Mouse (Mus musculus) layer of hippocampus, postnatal 25 days (tissue): ENCODE results near the gene Mmp15. TPM values are rescaled to one million over a fixed set of nuclear protein-coding genes. Genes with fewer than 3 reads are reported as not detected.

Experiments
- DNase-seq, 2 experiments: peaks; one replicate each; pipeline ENCODE4 v3.0.0; 2022; ENCODE audit warnings: mixed read lengths in 2 of 2, low spot score in 1 of 2; ENCODE audit errors: extremely low spot score in 1 of 2
- total RNA-seq, 2 experiments: library from RNA; stranded (reverse); gene quantifications; 2 replicates each; pipeline ENCODE4 v1.2.3; 2021

The Mmp15 gene
- total RNA-seq, result 10 to 100 TPM; 22.4 to 26.0 TPM

DNA sequence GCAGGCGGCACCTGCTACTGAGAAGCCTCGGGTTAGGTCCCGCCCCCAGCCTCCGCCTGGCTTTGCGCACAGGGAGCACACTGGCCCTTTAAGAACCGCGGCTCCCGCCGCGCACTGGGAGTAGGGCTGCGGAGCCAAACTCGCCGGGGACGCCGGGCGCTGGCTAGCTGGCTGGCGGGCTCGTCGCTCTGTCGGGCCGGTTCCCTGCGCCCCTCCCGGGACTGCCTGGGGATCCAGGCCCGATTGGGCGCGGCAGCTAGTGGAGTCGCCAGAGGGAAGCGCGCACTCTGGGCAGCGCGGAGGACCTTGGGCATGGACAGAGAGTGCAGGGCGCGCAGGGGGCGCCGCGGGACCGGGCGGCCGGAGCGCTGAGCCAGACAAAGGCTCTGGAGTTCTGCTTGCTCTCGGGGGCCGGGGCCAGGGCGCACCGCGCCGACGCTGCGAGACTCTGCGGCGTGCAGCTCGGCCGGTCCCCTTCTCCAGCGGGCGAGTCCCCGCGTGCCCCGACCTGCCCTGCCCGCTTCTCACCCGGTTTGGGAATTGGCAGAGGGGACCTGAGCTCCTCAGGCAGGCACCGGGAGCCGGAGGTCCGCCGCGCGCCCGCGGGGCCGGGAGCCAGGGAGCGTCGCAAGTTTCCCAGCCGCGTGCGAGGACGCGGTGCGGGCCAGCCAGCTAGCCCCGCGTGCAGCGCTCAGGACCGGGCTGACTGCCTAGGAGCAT lies at the start of gene Mmp15:
Gene Mmp15, plus strand, starts transcription at position 118 of the 720 bp plus-strand sequence.
- peak; percentile 56 to 58 for DNase-seq

DNA sequence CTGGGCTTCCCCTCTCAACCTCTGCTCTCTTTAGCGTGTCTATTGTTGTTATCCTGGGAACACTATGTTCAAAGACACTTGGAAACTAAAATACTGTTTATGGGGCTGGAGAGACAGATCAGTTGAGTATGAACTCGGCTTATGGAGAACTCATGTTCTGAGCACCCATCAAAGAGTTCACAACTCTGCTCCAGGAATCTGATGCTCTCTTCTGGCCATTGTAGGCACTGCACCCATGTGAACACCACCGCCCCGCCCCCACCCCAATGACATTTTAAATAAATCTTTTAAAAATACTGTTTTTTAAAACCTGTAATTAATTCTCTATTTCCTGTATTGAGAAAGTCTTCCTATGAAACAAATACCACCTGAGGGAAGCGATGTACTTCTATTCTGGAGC lies 49.7 kb upstream of the Mmp15 start:
- DNase-seq, result peak in 1 of 2 experiments; percentile 51

DNA sequence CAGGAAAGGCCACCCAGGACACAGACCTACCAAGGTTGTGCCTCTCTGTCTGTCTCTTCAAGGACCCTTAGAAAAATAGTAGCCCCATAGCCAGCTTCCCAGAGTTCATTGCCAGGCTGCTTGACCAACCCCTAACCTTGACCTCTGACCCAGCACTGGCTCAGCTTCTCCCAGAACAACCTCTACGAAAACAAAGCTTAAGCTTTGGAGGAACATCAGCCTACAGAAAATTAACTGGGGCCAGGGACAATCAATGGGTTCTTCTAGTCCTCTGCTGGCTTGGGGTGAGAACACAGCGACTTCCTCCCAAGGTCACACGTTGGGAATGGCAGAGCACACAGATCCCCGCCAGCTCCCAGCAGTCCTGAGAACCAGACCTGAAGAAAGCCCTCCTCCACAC lies 46.5 kb upstream of the Mmp15 start:
- no peak for DNase-seq

DNA sequence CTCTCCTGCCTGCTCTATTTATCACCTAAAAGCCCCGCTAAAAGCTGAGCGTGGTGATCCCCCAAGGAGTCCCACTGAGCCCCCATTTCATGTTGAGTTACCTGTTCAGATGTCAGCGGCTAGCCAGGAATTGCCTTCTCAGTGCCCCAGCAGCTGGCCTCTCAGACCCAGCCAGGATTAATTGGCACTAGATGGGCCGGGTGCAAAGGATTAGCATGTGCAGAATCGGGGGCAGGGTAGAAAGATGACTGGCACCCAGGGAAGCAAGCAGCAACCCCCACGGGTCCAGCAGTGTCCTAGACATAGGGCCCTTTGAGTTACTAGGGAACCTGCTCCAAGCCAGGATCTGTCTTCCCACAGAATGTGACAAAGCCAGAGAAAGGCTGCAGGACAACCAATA lies 45.6 kb upstream of the Mmp15 start, which contains the start of gene Cngb1:
Gene Cngb1, minus strand, starts transcription at position 155 of the 400 bp plus-strand sequence.
- DNase-seq, result no peak

DNA sequence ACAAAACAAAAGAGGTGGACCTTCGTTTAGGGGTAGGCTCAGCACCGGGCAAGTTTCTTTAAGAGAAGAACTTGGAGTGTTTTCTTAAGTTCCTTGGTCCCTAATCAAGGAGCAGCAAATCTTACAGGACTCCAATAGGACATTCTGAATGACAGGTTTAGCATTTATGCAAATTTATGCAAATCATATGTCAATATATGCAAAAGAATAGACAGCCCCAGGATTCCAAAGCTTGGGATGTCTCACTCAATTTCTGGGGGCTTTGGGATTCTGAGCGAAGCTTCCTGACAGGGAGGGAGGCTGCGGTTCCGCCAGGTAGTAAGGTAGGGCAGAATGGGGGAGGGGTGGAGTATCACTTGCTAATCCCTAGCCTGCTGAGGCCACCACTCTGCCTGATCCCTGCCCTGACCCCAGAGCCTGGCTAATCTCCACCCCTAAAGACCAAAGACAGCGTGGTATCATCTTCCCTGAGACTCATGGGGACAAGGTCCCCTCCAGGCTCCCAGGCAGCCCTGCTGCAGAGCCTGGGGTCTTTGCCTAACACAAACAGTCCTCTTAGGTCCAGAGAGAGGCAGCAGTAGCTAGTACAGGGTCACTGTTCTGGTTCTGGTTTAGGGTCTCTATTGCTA lies 41.6 kb upstream of the Mmp15 start, which contains the start of gene Tepp:
Gene Tepp, plus strand, starts transcription at position 225 of the 629 bp plus-strand sequence.
- no peak for DNase-seq

DNA sequence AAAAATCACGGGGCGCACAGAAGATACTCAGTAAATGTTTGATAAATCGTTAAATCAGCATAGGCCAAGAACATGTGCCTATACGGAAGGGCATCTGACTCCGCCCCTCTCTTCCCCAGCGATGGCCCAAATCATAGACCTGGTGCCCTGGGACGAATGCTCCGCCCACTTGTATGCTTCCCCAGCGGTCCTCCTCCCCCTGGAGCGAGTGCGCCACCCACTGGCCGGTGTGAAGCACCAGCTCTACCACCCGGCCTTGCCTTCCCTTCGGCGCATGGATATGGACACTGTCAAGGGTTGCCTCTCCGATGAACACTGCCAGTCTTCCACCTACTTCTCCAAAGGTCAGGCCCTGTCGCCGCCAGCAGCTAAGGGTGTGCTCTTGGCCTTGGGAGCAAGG lies 39.2 kb upstream of the Mmp15 start:
- DNase-seq, result no peak

DNA sequence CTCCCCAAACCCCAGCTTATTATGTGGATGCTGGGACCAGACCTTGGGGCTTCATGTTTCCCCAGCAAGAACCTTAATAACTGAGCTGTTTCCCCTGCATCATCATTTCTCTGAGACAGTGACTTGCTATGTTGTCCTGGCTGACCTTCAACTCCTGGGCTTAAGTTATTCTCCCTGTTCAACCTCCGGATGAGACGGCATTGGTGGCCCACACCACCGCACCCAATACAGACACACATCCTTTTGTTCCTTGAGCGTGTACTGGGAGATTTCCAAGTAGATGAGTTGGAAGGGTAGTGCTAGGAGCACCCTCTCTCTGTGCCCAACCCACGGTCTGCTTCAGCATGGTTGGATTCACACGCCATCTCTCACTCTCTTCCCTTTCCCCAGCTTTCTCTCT lies 38.2 kb upstream of the Mmp15 start:
- no peak for DNase-seq

DNA sequence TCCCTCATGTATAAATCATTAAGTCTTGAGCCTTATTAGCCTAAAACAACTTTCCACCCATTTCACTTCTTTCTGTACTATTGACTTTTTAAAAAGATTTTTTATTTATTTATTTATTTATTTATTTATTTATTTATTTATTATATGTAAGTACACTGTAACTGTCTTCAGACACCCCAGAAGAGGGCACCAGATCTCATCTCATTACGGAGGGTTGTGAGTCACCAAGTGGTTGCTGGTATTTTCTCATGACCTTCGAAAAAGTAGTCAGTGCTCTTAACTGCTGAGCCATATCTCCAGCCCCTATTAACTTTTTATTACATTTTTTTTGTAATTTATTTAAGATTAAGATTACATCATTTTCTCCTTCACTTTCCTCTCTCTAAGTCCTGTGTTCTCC lies 37.4 kb upstream of the Mmp15 start:
- DNase-seq, result no peak

DNA sequence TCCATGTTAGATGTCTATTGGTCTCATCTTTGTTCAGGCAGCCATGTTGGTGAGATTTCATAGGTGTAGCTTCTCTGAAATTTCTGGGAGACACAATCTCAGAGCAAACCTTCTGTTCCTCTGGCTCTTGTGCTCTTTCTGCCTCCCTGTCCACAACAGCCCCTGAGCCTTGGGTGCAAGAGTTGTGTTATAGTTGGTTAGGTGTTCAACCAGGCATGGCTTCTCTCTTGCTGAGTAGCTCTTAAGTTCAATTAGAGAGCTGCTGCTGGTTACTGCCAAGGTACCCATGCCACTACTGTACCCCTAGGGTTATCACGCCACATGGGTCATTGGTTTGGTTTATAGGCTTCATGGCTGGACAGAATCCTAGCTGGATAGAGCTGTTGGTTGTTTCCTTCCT lies 36.7 kb upstream of the Mmp15 start:
- DNase-seq, result no peak

DNA sequence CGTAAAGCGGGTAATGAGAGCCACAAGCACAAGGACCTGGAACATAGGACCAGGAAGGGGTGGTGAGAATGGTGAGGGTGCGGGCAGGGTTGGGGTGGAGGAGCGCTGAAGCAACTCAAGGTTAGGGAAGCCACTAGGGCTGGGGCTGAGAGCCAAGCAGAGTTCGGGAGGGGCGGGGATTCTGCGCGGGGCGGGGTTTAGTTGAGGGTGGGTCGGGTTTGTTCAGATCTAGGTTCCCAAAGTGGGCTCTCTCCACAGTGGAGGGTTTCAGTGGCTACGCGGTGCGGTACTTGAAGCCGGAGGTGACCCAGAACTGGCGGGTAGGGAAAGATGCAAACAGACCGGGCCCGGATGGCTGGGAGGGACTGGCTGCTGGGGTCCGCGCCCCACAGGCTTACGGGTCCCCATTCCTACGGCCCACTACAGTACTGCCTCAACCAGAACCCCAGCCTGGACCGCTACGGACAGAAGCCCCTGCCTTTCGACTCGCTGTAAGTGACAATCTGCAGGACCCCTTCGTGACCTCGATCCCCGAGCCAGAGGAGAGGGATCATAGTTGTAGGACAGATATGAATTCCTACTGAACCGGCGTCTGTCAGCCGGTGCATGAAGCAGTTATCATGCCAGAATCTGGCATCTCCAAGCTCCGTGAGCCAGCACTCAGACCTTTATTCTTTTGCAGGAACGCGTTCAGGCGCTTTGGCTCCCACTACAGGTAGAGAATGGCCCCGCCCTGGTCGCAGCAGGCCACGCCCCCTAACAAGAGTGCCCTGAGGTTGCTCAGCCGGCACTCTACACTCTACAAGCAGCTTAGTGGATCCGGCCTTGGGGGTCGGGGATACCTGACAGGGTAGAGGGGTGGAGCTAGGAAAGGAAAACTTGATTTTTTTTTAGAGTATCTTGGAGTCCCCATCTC lies 31.6 kb upstream of the Mmp15 start:
- DNase-seq, result no peak

DNA sequence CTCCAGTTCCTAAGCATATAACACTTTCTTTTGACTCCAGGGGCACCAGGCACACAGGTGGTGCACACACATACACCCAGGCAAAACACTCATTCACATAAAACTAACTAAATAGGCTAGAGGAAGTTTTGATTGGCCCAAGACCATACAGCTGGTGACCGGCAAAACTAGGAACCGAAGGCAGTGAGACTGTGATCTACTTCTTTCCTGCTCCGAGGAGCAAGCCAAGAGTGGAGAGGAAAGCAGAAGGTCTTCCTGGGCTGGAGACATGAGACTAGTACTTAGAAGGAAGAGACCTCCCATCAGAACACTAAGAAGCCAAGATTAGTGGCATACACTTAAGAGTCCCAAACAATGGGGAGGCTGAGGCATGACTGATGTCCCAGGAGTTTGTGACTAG lies 28.9 kb upstream of the Mmp15 start:
- no peak for DNase-seq

DNA sequence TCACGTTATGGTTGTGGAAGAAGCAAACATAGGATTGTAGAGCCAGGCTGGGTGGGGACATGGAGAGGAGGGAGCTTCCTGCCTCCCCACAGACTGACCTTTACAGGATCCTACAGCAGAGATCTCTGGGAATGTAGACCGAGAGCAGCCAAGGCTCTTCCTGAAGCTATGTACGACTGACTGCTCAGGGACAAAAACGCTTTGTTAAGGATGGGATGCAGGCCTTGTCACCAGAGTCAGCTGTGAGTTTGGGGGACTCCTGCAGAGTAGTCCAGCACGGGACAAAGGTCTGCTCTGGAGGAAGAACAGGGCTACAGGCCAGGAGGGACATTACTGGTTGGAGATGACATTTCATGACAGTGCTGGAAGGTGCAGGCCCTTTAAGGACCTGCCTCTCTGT lies 27.4 kb upstream of the Mmp15 start:
- DNase-seq, result no peak

DNA sequence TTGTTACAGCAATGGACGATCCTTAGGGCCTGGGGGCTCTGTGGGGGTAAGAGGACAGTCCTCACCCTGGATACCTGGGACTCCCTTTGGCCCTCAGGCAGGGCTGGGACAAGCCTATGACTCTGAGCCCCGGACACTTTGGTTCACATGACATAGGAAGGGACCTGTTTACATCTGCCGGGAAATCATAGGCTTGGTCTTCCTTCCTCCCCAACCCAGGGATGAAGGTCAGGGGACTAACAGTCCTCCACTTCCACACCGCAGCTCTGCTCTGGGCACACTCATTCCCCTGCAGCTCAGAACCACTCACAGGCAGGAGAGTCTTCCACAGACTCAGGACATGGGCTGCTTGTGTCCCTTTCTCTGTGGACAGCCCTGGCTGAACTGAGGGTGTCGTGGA lies 25.2 kb upstream of the Mmp15 start:
- no peak for DNase-seq

DNA sequence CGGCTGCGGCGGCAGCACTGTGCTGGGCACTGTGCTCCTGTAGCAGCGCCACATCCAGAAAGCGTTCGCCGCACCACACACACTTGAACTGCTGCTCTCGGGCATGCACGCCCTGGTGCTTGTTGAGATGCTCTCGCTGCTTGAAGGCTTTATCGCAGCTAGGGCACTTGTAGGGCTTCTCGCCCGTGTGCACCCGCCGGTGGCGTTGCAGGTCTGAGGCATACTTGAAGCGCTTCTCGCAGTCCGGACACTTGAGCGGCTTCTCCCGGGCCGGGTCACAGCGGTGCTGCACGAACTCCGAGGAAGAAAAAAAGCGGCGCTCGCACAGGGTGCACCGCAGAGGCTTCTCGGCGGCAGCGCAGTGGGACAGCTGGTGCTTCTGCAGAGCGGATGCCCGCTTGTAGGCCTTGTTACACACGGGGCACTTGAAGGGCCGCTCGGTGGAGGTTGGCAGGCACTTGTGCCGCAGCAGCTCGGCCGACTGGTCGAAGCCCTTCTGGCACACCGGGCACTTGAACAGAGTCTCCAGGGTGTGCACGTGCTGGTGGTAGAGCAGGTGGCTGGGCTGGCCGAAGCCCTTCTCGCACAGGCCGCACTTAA lies 24.1 kb upstream of the Mmp15 start:
- DNase-seq, result no peak

DNA sequence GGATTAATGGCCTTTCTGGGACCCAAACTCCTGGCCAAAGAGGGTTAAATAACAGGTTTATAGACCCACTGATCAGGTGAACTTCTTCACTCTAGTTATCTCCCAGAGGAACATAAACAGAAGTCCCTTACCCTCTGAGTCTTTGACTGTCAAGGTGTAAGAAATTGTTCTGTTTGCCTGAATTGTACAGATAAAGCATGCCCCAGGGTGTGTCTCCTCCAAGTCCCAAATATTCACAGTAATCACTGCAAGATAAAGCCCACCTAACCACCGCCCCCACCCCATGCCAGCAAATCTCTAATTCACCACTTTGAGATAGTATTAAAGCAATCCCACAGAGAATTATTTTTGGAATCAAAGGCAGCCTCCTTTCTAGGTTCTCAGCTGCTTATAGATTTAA lies 21.7 kb upstream of the Mmp15 start:
- DNase-seq, result no peak

DNA sequence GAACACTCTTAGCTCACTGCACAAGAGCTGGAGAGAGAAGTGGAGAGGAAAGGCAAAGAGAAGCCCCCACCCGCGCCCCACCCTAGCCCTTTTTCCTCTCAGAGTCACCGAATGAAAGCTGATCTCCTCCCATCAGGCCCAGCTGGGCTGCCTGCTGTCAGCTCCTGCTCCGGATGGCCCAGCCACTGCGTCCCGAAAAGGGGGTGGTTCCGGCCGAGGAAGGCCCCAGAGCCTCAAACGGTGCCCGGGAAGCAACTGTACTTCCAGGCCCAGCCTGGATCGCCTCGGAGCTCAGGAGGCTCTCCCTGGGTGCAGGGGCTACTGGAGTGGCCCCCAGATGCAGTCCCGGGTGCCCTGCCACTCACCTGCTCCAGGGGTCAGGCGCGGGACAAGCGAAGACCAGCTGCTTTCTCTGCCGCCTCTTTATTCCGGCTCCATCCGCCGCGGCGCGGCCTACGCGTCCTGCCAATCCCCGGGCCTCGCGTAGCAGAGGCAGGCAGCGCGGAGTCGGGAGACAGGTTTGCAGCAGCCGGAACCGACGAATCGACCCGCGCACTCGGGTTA lies 20.8 kb upstream of the Mmp15 start:
- DNase-seq, result peak in 1 of 2 experiments; percentile 45

DNA sequence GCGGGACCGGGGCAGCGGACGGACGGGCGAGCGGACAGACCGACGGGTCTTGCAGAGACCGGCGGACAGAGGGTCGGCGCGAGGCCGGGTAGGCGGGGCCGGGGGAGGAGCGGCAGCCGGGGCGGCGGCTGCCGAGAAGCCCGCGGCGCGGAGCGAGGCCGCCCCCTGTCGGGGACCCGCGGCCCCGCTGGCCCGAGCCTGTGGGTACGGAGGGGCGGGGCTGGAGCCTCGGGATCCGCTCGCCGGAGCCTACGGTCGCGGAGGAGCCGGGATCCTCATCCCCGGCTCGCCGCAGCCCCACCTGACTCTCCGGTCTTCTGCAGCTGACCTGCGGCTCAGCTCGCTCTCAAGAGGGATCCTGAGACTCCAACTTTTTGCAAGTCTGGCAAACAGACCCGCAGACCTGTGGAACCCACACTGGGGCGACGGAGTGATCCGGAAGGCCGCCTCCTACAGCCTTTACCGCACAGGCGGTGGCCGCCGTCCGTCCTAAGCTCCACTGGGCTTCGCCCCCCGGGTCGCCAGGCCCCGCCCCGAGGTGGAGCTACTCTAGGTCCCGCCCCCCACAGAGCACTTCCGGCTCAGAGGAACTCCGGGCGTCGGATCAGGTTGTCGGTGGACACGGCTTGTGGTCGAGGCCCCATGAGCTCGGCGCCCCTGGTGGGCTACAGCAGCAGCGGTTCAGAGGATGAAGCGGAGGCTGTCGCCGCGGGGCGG lies 20.2 kb upstream of the Mmp15 start, which contains the start of the genes Zfp319 and Usb1:
Gene Zfp319, minus strand, starts transcription at position 231 of the 717 bp plus-strand sequence.
Gene Usb1, plus strand, starts transcription at position 565 of the 717 bp plus-strand sequence.
- DNase-seq, result peak; percentile 86 to 92

DNA sequence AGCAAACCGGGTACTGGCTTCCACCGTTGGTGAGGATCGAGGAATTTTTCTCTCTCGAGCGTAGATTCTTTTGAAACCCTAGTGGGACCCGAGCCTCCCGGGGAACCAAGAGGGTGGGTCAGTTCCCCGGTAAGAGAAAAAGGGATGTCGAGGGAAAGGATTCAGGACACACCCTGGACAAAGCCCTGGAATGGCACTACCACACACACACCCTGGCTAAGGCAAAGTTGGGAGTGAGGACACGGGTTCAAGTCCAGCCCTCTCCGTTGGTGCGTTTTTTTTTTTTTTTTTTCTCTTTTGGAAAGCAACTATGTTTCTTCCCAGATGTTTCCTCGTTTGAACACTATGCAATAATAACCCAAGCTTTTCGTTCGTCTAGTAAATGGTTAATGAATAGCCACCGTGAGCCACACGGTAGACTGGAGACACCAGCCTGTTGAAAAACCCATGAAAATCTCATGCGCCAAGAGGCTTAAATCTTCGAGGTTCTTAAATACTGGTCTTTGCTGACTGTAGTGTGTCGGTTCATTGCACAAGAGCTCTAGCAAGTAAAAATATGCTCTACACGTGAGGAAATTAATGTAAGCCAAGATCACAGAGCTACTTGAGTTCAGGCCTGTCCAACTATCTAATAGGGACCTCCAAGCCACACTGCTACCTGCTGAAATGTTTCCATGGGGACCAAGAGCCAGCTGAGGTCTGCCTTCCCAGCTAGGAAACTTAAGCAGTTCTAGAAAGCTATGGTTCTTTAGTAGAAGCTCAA lies 19.4 kb upstream of the Mmp15 start:
- no peak for DNase-seq

DNA sequence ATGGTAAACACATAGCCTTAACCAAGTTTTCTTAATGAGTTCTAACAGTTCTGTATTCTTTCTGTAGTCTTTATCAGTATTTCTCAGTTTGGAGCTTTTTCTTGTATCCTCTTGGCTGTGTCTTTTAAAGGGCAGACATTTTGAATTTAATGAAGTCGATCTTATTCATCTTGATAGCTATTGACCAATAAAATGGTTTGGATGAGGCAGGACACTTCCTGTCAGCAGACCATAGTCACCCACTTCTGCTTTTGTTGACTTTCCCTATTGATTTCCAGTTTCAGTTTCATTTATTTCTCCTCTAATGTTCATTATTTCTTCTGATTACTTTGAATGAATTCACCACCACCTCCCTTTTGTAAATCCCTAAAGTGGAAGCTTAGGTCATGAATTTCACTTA lies 16.4 kb upstream of the Mmp15 start:
- DNase-seq, result no peak
